Mouse (Mus musculus) liver, embryonic 16.5 days (tissue): Measurements from ENCODE around the gene Olfr1564. TPM values are rescaled to one million over a fixed set of nuclear protein-coding genes. Genes with fewer than 3 reads are reported as not detected.
"Not testable (repeated sequence)": the region's sequence is repeated elsewhere in the genome, so short reads cannot be mapped to it uniquely, and the experiment has no call there.

Experiments
- ATAC-seq: fragments of 200-750 bp; cut with Nextera tagmentation; 2 replicates; pipeline ENCODE4 v1.8.0; 2017; ENCODE audit warnings: low read depth, mild to moderate bottlenecking, moderate number of reproducible peaks, moderate library complexity
- H3K27ac ChIP-seq: fragments of 300-500 bp; sonication (generic); 2 replicates; pipeline ENCODE4 v1.5.1; 2014; ENCODE audit warnings: mild to moderate bottlenecking, low read length
- H3K27me3 ChIP-seq: fragments of 300-500 bp; sonication (generic); 2 replicates; pipeline ENCODE4 v1.6.1; 2014; ENCODE audit warnings: low read depth, low read length, mixed read lengths; ENCODE audit not compliant: control insufficient read depth, insufficient read depth
- H3K36me3 ChIP-seq: fragments of 300-500 bp; sonication (generic); 2 replicates; pipeline ENCODE4 v1.6.1; 2014; ENCODE audit warnings: mild to moderate bottlenecking; ENCODE audit not compliant: control insufficient read depth, insufficient read depth
- H3K4me1 ChIP-seq: fragments of 300-500 bp; sonication (generic); 2 replicates; pipeline ENCODE4 v1.6.1; 2014; ENCODE audit warnings: low read depth, low read length, mixed read lengths; ENCODE audit not compliant: control insufficient read depth
- H3K4me2 ChIP-seq: fragments of 300-500 bp; sonication (generic); 2 replicates; pipeline ENCODE4 v1.6.1; 2014; ENCODE audit warnings: low read depth, low read length, mixed read lengths
- H3K4me3 ChIP-seq: fragments of 300-500 bp; sonication (generic); 2 replicates; pipeline ENCODE4 v1.5.1; 2014; ENCODE audit warnings: low read depth, mild to moderate bottlenecking, low read length
- H3K9ac ChIP-seq: fragments of 300-500 bp; sonication (generic); 2 replicates; pipeline ENCODE4 v1.6.1; 2014; ENCODE audit warnings: low read depth, low read length
- H3K9me3 ChIP-seq: fragments of 300-500 bp; sonication (generic); replicated peaks from 2 replicates; pipeline ENCODE4 v1.6.1; 2016; ENCODE audit warnings: low read length; ENCODE audit not compliant: control insufficient read depth
- WGBS: fragments of 180-500 bp; shearing (Covaris S2); extraction: QIAGEN DNeasy Blood & Tissue Kit; methylation state at CpG from one replicate; pipeline ENCODE4 v1.1.7; 2014; ENCODE audit not compliant: insufficient replicate concordance; 5-methylcytosine and 5-hydroxymethylcytosine counted together
- polyA plus RNA-seq: library from polyadenylated mRNA; unstranded; fragments of >200 nt; fragmentation: Nextera tagmentation; extraction: Ambion mirVana; gene quantifications from 2 replicates; pipeline ENCODE4 v1.2.1, GENCODE M21; 2015

The Olfr1564 gene
- 0.01 TPM in 1 of 2 replicates, not detected in the other for polyA plus RNA-seq

DNA sequence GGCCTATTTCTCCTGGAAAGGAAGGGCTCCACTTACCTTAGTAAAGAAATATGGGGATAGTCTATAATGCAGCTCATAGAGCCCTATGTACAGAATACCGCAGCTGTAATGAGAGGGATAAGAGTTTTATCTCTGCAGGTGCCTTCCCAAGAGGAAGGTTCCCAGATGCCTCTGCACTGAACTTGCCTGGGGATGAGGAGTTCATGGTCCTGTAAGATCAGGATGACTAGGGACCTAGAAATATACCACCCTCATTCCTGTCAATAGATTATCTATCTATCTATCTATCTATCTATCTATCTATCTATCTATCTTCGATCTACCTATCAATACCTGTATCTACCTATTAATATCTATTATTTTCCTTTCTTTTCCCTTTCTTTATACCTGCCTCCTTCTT, at the start of gene Olfr1564:
Gene Olfr1564, minus strand, starts transcription at position 101 of the 400 bp plus-strand sequence.
- Histone ChIP-seq H3K9ac (no peak within 1 kb of the TSS), H3K27me3 (no peaks in the 10 kb centered on the region), H3K9me3 (no peaks in the 10 kb centered on the region), H3K4me1 (no peaks in the 10 kb centered on the region), H3K4me3 (no peak within 1 kb of the TSS), H3K36me3 (no peaks in the 10 kb centered on the region), H3K27ac (no peak within 1 kb of the TSS), H3K4me2 (no peak within 1 kb of the TSS)
- WGBS, result 54% methylated on average over 2 of the region's 2 CpGs
- no peak for ATAC-seq

DNA sequence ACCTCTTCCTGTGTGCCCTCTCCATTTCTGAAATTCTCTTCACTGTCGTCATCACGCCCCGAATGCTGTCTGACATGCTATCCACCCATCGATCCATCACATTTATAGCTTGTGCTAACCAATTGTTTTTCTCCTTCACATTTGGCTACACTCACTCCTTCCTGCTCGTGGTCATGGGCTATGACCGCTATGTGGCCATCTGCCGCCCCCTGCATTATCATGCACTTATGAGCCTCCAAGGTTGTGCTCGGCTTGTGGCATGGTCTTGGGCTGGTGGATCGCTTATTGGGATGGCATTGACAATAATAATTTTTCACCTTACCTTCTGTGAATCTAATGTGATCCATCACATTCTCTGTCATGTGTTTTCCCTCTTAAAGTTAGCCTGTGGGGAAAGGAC, 47.4 kb upstream of the Olfr1564 start:
- no peak overlapping the region for H3K9ac ChIP-seq
- no peak overlapping the region for H3K27ac ChIP-seq
- H3K36me3 ChIP-seq, result no peaks in the 10 kb centered on the region
- H3K4me1 ChIP-seq, result no peaks in the 10 kb centered on the region
- H3K9me3 ChIP-seq, result no peaks in the 10 kb centered on the region
- no peak overlapping the region for H3K4me3 ChIP-seq
- ATAC-seq, result no peak
- 75% methylated on average over 9 of the region's 9 CpGs for WGBS
- H3K4me2 ChIP-seq, result no peak overlapping the region
- H3K27me3 ChIP-seq, result no peaks in the 10 kb centered on the region

- H3K36me3 ChIP-seq, result no peaks in the 10 kb centered on the region
- no peaks in the 10 kb centered on the region for H3K9me3 ChIP-seq
- 54% methylated on average over 1 of the region's 1 CpGs for WGBS
- no peak within 1 kb of the TSS for H3K27ac ChIP-seq
- ATAC-seq, result no peak
- no peak within 1 kb of the TSS for H3K4me2 ChIP-seq
- no peak within 1 kb of the TSS for H3K9ac ChIP-seq
- no peaks in the 10 kb centered on the region for H3K27me3 ChIP-seq
- no peaks in the 10 kb centered on the region for H3K4me1 ChIP-seq
- H3K4me3 ChIP-seq, result no peak within 1 kb of the TSS
These were observed 42.9 kb upstream of the Olfr1564 start, which contains the start of gene Olfr63 for GRCm38 (mm10) chr17:33264376-33264775. Gene Olfr63 (plus strand): TSS chr17:33264676.

DNA sequence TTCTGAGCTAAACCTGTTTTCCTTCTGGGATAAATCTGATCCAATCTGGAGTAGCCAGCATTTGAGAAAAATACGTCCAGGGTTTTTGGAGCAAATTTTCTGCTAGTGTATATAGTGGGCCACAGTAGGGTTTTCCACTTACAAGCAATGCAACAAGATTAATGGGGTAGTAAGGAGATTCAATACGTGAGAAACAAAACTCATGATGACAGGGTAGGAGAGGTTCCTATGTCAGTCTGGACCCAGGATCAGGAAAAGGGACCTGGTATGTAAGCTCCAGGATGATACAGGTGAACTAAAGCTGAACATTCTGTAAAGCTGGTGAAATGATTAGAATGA, 33.8 kb upstream of the Olfr1564 start:
- not testable (repeated sequence) for H3K27ac ChIP-seq, H3K9ac ChIP-seq, H3K4me2 ChIP-seq, H3K4me3 ChIP-seq, H3K36me3 ChIP-seq, H3K9me3 ChIP-seq, ATAC-seq, H3K27me3 ChIP-seq, H3K4me1 ChIP-seq
- WGBS, result no CpG with 5 or more reads among the region's 2 CpGs

DNA sequence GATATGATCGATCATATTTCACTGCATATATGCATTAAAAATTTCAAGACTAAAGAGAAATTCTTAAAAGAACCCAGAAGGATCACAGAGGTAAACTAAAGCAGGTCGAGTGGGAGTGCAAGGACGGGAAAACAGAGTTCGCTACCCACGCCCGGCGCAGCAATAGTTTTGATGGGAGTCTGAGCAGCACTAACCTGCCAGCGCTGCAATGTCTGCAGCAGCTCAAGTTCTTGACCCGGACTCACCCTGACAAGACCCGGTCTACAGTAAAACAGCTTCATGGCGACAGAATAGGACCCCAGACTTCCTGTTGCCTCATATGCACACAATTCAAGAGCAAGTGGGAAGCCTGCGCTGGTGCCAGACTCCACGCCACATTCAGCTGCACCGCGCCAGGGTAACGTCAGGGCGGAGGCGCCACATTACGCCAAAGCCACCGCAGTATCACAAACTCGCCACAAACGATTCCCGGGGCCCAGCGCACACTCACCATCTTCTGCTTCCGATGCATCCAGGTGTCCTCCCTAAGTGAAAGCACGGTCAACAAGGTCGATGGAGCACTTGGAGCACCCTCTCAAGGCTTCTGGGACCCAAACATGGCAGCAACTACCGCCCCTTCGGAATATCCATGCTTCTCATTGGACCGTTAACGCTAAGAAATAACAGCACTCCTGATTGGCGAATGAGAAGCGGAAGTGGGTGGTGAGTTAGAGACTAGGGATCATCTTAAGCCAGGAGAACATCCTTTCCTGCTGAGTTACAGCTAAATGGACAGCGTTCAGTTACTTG, 33.2 kb upstream of the Olfr1564 start, which contains the start of gene Zfp955a:
Gene Zfp955a, minus strand, starts transcription at position 616 of the 789 bp plus-strand sequence.
- not testable (repeated sequence) for H3K27ac ChIP-seq, H3K36me3 ChIP-seq, H3K9me3 ChIP-seq, H3K9ac ChIP-seq, H3K4me1 ChIP-seq, H3K4me2 ChIP-seq, H3K27me3 ChIP-seq, H3K4me3 ChIP-seq
- ATAC-seq, result peak; percentile 96
- WGBS, result 18% methylated on average over 1 of the region's 34 CpGs

- H3K9me3 ChIP-seq, H3K4me2 ChIP-seq, H3K9ac ChIP-seq, H3K4me3 ChIP-seq, ATAC-seq, H3K4me1 ChIP-seq, H3K27me3 ChIP-seq, H3K36me3 ChIP-seq, H3K27ac ChIP-seq: not testable (repeated sequence)
- 63% methylated on average over 1 of the region's 1 CpGs for WGBS
These were observed 15.2 kb upstream of the Olfr1564 start for GRCm38 (mm10) chr17:33236646-33237045.

DNA sequence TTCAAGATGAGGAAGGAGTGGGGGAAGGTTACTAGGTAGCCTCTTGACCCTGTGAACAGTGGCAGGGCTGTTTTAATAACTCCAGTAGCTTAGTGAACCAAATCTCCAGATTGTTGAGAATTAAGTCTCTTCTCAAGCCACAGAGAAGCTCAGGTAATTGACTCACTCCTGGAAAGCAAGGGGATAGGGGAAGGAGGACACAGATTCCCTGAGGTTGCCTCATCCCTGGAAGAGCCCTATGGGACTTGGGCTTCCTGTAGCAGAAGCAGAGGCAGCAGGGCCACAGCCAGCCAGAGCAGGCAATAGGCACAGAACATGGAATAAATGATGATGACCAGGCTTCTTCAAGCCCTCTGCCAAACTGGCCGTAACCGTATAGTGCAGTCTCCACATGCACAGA, 30.5 kb downstream of the Olfr1564 start, which contains the start of gene Olfr239:
Gene Olfr239, plus strand, starts transcription at position 301 of the 400 bp plus-strand sequence.
- not testable (repeated sequence) for H3K9ac ChIP-seq, H3K4me3 ChIP-seq, H3K9me3 ChIP-seq, H3K27ac ChIP-seq, ATAC-seq, H3K27me3 ChIP-seq, H3K36me3 ChIP-seq, H3K4me1 ChIP-seq, H3K4me2 ChIP-seq
- no CpG with 5 or more reads among the region's 2 CpGs for WGBS

DNA sequence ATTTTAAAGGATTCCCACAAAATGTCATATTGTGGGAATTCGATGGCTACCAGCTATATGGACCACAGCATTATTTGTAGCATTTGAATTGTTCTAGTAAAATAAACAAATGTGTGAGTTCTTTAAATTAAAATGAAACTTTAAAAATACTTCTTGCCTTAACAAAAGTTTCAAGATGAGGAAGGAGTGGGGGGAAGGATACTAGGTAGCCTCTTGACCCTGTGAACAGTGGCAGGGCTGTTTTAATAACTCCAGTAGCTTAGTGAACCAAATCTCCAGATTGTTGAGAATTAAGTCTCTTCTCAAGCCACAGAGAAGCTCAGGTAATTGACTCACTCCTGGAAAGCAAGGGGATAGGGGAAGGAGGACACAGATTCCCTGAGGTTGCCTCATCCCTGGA, 53.3 kb downstream of the Olfr1564 start, which contains the start of gene Olfr55:
Gene Olfr55, plus strand, starts transcription at position 301 of the 400 bp plus-strand sequence.
- not testable (repeated sequence) for H3K4me3 ChIP-seq, H3K36me3 ChIP-seq, H3K9ac ChIP-seq, H3K27ac ChIP-seq, H3K4me2 ChIP-seq, H3K9me3 ChIP-seq, H3K4me1 ChIP-seq, H3K27me3 ChIP-seq, ATAC-seq
- 47% methylated on average over 1 of the region's 1 CpGs for WGBS
